Mouse (Mus musculus): Measurements from ENCODE around the gene Col26a1.
A peak's percentile ranks its signal among the peaks of the same experiment; 100 is the strongest.
"Not testable (repeated sequence)": the region's sequence is repeated elsewhere in the genome, so short reads cannot be mapped to it uniquely, and the experiment has no call there.

The Col26a1 gene

GRCm38 (mm10) chr5:136753176-136753575 is 129.8 kb downstream of the Col26a1 start:
- not testable (repeated sequence) for DNase-seq (ENCODE audit: low read depth)

DNA sequence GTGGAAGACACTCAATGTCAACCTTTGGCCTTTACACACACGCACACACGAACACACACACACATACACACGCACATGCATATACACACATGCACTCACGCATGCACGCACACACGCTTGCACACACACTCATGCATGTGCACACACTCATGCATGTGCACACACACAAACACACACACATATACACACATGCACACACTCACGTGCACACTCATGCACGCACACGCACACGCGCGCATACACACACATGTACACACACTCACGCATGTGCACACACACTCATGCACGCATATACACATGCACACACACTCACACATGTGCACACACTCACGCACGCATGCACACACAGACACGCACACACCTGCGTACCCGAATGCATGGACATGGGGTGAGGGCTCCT is 130.9 kb downstream of the Col26a1 start:
- DNase-seq (ENCODE audit: low read depth): no peak

GRCm38 (mm10) chr5:136746596-136746995 is 136.4 kb downstream of the Col26a1 start:
- DNase-seq (ENCODE audit: low read depth): no peak

- DNase-seq (ENCODE audit: low read depth): no peak
Measured at GRCm38 (mm10) chr5:136738918-136739317, 144.1 kb downstream of the Col26a1 start.

DNA sequence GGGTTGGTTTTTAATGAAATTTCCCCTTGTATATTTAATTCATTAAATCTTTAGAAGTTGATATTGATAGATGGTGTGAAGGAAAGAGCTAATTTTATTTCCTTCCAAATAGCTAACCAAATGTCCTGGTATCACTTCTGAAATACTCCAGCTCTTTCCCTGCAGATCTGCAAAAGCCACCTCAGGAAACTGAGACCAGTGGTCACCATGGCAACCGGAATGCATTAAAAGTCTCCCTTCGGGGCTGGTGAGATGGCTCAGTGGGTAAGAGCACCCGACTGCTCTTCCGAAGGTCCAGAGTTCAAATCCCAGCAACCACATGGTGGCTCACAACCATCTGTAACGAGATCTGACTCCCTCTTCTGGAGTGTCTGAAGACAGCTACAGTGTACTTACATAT is 156.7 kb downstream of the Col26a1 start:
- not testable (repeated sequence) for DNase-seq (ENCODE audit: low read depth)

GRCm38 (mm10) chr5:136721596-136721995 is 161.4 kb downstream of the Col26a1 start:
- no peak for DNase-seq (ENCODE audit: low read depth)

DNA sequence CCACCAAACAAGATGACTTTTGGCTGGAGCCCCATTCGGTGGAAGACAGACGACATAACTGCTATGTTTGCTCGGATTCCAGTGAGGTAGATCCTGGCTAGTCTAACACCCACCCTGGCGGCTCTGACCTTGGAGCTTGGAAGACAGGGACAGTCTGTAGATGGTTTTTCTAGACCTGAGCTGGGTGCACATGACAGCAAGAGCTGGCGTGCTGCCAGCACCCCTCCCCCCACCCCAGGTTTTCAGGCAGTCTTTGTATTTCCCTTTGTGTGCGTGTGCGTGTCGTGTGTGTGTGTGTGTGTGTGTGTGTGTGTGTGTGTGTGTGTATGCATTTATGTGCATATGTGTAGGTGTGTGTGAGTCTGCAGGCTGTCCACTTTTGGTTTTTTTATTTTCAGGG is 164.4 kb downstream of the Col26a1 start:
- no peak for DNase-seq (ENCODE audit: low read depth)

- DNase-seq (ENCODE audit: low read depth): no peak
Measured at GRCm38 (mm10) chr5:136717573-136717854, 165.5 kb downstream of the Col26a1 start.

DNA sequence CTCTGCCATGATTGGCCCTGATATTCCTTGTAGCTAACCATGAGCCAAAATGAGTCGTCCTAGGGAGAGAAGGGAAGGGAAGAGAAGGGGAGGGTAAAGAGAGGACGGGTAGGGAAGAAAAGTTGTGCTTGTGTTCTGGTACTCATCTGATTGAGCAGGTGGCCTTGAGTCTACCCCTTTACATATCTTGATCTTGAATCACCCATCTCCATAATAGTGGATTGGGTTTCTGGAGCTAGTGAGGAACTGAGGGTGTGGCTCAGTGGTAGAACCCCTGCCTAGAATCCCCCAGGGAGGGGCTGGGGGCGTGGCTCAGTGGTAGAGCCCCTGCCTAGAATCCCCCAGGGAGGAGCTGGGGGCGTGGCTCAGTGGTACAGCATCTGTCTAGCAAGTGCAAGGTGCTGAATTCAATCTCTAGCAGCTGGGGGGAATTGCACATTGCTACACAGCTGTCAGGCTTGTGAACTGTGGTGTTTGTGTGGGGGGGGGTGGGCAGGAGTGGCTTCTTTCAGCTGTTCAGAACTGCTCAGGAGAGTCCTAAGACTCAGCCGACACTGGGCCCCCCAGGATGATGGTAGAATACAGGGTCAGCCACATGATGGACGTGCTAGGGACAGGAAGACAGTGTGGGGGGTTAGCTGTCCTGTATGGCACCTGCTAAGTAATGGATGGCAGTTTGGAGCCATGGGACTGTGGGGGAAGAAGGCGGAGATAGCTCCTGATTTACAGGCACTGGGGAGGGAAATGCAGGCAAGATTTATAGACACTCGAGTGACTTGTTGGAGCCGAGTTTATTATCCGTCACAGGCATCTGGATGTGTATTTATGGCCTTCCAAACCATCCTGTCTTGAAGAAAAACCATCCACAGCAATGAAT is 166.1 kb downstream of the Col26a1 start:
- no peak for DNase-seq (ENCODE audit: low read depth)

- DNase-seq (ENCODE audit: low read depth): peak; percentile 49
Measured at GRCm38 (mm10) chr5:136714879-136715278, 168.1 kb downstream of the Col26a1 start.

DNA sequence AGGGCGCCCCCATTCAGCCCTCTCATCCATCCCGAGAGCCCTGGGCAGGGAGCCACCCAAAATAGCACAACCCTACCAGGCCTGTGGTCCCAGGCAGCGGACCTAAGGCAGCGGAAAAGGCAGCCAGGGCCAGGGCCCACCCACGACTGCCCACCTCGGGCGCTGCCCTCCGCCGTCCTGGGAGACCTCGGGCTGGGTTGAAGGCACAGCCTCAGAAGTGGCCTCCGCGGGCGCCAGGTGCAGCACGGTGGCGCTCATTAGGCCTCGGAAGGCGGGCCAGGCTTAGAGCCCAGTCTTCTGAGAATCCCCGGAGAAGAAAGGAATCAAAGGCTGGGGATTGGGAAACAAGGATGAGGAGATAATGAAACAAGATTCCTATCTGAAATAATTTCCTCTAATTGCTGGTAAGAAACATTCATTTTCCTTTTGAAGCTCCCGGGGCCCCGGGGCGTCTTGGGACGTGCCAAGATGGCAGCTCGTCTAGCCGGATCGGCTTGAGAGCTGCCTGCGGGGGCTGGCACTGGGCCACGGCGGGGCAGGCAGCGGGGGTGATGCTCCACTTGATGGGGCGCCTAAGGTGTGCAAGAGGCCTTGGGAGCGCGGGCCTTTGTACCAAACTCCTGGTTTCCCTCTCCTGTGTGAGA is 168.7 kb downstream of the Col26a1 start:
- DNase-seq (ENCODE audit: low read depth): no peak

DNA sequence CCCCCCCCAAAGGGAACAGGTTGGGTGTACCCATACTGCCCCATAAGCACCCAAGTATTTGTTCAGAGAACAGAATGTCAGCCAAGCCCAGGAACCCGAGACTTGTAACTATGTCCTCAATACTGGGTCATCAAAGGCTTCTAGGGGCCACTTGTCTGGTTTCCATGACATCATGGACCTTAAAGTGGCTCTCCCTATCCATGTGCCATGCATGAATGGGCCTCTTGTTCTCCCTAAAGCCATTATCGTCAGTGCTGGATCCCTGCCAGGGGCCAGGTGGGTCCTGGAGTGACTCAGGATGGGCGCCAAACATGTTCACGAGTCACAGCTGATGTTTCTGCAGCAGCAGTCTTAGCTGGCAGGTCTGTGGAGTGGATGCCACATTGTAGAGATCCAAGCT is 172.3 kb downstream of the Col26a1 start:
- DNase-seq (ENCODE audit: low read depth): no peak

DNA sequence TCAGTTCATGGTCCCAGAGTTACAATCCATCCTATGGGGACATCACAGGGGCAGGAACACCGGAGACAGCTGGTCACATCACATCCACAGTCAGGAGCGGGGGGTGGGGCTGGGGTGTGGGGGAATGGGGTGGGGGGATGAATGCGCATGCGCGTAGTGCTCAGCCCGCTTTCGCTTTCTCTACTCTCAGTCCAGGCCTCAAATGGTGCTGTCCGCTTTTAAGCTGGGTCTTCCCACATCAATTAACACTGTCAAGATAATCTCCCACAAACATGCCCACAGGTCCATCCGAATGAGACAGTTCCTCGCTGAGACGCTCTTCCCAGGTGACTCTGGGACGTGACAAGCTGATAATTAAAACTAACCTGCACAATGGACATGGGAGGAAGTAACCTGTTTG is 174.9 kb downstream of the Col26a1 start:
- DNase-seq (ENCODE audit: low read depth): no peak

DNA sequence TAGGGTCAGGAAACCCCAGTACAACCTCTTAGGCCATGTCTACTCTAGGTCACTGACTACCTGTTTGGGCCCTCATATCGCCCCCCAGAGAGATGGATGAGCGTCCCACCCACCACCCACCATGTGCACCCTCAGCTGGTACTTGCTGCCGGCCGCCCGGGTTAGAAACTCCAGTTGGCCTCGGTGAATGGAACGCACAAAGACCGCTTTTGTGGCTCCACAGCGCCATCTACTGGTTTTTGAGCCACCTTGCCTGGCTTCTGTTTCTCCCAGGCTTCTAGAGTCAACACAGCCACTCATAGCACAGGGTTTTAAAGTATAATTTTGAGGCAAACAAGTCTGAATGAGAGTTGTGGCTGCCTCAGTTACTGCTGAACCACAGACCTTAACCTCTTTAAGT is 176.2 kb downstream of the Col26a1 start:
- DNase-seq (ENCODE audit: low read depth): peak; percentile 81

- DNase-seq (ENCODE audit: low read depth): peak; percentile 43
Measured at GRCm38 (mm10) chr5:136705532-136705931, 177.5 kb downstream of the Col26a1 start.

GRCm38 (mm10) chr5:136704151-136704550 is 178.9 kb downstream of the Col26a1 start:
- no peak for DNase-seq (ENCODE audit: low read depth)

DNA sequence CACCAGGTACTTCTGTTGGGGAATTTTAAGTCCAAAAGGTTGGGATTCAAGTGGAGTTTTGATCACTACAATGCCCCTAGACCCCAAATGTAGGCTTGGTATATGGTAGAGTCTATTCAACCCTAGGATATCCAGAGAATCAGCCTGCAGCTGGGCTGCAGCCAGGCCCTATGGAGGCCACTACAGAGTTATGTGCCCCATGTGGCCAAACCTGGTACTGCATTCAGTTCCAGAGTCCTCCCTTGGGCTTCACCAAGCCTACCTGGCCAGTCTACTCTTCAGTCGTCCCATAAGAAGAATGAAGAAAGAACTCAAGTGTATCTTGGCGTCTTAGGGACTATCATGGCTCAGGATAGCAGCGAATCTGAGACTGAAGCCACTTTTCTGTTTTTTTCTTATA is 179.3 kb downstream of the Col26a1 start:
- DNase-seq (ENCODE audit: low read depth): peak; percentile 57

DNA sequence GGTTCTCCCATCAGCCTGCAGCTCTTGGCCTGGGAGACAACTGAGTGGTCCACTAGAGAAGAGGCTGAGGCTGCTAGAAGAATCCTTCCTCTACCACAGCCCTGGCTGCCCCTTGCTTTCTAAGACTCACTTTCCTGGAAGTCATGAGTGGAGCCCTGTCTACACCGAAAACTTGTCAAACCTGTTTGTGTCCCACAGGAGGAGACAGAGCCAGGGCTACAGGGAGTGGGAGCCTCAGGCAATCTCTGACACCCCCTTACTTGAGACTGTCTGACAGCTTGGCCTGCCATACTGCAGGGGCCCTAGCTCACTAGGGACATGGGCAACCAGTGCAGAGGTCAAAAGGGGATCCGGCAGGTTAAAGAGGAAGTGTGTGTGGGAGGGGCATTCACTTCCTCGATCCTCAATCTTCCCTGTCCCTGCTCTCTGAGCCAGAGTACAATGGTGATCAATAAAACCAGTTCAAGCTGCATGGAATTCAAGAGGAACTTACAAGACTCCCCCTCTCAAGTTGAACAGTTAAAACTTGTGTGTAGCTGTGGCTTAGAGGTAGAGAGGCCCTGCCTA is 180.8 kb downstream of the Col26a1 start:
- DNase-seq (ENCODE audit: low read depth): no peak

DNA sequence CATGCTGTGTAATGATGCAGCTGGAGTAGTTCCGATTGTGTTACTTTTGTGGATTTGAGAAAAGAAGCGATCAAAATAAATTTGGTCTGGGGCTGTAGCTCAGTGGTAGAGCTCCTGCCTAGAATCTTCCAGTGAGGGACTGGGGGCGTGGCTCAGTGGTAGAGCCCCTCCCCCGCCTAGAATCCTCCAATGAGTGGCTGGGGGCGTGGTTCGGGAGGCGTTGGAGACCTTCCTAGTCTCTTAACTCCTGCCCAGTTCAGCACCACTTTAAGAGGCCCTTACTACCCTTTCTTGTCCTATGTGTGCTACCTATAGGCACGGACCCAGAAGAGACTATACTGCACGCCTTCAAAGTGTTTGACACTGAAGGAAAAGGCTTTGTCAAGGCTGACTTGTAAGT is 185.4 kb downstream of the Col26a1 start:
- DNase-seq (ENCODE audit: low read depth): no peak

DNA sequence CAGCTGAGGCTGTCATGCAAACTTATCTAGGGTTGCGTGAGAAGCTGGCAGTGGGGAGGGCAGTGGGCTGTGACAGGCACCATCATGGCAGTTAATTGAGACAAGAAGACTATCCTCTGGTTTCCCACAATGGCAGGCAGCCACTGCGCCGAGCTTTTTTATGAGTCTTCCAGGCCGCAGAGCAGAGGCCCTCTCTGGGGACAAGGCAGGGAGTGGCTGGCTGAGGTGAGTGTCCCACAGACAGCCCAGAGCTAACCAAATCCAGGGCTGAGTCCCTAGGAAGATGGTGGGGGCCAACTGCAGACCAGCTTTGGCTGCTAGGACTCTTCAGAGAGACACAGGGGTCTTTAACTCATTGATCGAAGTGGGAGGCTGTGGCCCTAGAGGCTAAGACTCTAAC is 186.5 kb downstream of the Col26a1 start:
- DNase-seq (ENCODE audit: low read depth): no peak

DNA sequence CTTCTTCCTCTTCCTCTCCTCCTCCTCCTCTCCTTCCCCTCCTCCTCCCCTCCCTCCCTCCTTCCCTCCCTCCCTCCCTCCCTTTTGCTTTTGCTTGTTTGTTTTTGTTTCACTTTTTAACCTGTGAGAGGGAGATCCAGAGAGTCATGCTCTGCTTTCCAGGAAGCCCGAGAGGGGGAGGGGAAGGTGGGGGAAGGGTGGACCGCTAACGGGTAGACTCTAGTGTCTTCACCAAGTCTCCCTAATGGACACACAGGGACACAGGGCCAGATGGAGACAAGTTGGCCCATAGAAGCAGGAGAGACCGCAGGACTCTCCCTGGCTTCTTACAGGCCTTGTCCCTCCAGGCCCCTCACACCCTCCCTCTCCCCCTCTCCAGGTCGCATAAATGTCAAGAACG is 188.0 kb downstream of the Col26a1 start:
- DNase-seq (ENCODE audit: low read depth): no peak

GRCm38 (mm10) chr5:136693418-136693817 is 189.6 kb downstream of the Col26a1 start:
- DNase-seq (ENCODE audit: low read depth): no peak

- no peak for DNase-seq (ENCODE audit: low read depth)
Measured at GRCm38 (mm10) chr5:136692784-136693183, 190.2 kb downstream of the Col26a1 start, which contains the start of gene Myl10. Myl10 (plus strand) TSS chr5:136693146.
